Mouse (Mus musculus) cerebellum, adult 11-12 months (tissue): ENCODE measurements around the gene Cr1l.
A peak's percentile ranks its signal among the peaks of the same experiment; 100 is the strongest.

Experiments used
- DNase-seq: peaks from one replicate; pipeline ENCODE4 v3.0.0; 2022

Cr1l gene

DNA sequence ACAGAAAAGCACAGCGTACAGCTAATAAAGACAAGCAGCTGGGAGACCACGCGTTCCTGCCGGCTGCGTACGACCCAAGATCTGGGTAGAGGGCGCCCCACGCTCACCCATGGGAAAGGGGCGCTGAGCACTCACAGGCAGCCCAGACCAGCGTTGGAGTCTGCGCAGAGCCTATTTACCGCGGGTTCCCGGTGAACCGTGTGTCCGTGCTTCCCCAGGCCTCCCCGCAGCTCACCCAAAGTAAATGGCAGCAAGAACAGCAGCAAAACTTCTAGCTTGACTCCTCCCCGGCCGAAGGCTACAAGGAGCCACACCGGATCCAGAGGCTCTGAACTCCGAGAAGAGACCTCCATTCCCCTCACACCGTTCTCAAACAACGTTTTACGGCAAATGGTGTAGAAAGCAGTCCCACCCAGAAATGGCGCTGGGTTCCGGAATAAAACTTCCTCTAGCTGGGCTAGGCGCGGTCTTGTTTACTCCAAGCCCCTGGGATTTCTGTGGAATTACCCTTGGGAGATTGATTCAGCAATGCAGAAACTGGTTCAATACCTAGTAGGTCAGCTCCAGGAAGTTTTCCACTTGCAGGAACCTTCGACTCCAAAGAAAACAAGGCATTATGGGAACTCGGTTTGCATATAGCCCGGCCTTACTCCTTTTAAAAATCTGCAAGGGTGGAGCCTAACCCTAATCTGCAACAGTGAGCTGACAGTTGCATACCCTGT, at the start of gene Cr1l:
Gene Cr1l, minus strand, starts transcription at position 634 of the 722 bp plus-strand sequence.
- DNase-seq = peak; percentile 78

DNA sequence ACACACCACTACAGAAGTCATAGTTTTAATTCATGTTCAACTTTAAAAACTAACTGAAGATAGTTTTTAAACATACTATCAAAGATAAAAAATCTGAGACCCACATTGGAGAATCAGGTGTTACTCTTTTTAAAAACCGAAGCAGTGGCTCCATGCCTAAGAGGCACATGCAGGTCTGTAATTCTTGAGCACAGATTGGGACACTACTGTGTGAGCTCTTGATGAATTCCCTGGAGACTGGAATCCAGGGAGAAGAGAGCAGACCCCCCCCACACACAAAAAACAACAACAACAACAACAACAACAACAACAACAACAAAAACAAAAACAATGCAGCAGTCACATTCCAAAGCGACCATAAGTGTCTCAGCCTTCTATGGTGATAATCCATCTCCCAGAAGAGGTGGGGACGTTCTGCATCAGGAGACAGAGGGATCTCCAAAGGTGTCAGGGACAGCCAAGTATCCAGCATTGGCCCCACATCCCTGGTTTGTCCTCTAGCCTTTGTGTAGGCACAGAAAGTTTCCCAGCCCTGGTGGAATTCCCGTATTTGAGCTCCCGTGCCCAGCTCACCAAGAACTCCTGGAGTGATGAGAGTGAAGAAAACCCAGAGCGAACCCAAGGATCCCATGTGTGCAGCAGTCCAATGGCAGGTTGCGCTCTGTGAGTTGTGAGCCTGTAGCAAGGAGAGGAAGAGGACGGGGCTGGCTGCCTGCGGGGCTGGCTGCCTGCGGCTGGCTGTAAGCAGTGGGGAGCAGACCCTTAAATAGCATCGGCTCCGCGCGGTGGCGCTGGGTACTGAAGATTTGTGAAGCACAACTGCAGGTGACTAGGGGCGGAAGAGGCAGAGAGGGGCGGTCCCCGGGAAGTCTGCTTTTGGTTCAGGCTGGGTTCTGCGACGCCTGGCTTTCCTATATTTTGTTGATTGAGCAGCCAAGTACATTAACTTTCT, 44.9 kb upstream of the Cr1l start, which contains the start of gene Cr2:
Gene Cr2, minus strand, starts transcription at position 737 of the 952 bp plus-strand sequence.
- no peak for DNase-seq

DNA sequence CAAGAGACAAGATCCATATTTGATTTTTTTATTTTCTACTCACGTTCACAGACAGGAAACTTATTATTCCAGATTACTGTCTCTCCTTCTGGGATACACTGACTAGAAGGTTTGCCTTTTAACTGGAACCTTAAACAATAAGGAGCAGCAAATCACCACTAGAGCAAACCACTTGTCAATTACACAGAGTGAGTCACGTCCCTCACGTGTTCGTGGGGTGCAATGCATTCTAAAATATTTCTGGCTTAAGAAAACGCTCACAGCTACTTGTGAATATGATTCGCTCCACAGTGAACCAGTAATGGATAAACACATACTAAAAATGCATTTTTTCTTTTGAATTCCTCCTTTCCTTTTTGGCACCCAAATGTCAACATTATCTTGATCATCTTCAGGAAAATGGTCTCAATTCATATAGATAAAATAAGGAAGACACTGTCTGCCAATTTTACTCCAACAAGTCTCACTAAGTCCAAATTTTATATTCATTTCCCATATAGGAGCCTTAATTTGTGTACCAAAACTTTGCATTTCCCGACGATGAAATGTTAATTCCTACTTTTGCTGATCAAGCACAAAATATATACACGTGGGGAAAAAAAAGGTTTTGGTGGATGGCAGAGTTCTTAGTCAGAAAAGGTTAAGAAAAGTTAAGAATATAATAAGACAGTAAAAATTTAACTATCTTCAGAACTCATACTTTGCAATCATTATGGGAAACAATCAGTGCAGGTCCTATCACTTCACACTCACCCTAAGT, 33.8 kb upstream of the Cr1l start:
- DNase-seq = no peak

- DNase-seq = no peak
Measured at GRCm38 (mm10) chr1:195132070-195132469, 684 bp upstream of the Cr1l start.

DNA sequence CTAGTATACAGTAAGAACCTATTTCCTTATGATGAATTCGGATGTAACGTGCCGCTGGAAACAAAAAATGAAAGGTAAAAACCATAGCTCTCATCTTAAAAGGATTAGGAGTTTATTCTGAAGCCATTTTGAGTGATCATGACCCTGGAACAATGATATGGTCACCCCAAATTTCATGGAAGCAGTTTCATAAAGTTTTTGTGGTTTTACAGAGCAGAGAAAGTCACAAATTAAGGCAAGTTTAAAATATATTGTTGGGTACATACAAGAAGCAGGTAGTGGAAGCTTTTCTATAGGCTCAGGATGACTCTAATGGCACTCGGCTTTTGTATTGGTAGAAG, 259 bp upstream of the Cr1l start:
- no peak for DNase-seq

- no peak for DNase-seq
Measured at GRCm38 (mm10) chr1:195130479-195130878, 907 bp downstream of the Cr1l start.

DNA sequence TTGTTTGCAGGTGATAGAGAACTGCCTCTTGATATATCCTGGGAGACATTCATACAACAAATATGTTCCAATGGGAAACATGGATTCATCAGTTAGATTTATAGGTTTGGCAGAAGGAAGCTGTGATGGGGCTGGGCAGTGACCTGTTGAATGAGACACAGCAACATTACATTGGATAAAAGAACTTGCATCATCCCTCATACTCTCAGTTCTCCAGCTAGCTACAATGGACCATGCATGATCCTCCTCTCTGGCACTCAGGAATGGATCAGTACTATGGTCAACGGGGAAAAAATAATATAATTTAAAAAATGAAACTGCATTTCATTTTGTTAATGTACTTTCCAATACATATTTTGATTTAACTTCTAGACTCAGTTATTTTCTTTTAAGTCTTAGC, 1.5 kb downstream of the Cr1l start:
- no peak for DNase-seq

DNA sequence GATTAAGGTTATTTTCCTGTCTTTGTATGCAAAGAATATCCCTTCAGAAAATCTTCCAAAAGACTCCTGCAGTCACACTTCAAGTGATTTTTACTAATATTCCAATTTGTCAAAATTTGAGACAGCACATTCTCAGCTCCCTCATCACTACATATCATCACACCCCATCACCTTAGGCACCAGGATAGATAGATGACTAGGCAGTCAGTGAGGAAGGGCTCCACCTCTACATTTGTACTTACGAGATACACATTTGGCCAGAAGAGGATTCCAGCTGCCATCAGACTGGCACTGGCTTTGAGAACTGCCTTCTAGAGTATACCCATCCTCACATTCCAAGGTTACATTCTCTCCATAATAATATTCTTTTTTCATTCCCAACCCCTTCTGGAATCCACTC, 17.0 kb downstream of the Cr1l start:
- no peak for DNase-seq

DNA sequence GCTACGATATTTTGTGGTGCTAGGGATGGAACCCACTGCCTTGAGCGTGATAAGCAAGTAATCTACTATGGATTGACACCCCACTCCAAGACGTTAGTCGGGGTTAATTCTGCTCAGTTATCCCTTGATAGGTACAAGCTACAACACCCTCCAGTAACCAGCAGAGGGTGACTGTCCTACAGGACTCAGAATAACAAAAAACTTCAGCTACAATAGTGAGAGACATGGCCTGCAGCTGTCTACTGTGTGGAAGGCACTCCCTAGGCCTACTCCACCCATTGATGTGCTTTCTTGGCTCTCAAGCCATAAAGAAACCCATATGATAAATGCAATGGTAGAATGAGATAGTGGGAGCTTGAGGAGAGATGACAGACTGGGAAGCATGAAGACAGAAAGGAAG, 17.8 kb downstream of the Cr1l start:
- DNase-seq = no peak

GRCm38 (mm10) chr1:195100693-195101092, 30.7 kb downstream of the Cr1l start:
- DNase-seq = no peak

- DNase-seq = no peak
Measured at GRCm38 (mm10) chr1:195098004-195098403, 33.4 kb downstream of the Cr1l start.

DNA sequence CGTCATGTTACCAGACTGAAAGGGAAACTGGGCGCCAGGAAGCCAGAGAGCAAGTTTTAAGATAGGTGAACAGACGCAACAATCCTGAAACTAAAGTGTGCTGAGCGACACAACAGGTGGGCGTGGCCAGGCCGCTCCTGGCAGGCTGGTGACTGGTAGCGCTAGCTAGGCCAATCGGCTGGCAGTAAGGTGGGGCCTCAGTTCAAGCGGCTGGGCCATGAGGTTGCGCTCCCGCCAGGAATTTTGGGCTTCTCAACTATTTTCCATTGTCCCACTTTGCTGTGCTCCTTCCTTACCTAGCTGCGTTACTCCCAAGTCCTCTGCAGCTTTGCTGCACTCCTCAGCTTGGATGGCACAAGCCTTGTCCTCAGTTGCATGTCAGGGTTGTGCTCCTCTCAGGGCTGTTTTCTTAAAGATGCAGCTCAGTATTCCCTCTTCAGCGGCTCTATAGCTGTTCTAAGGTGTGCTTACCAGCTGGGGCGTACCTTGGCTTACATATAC, 39.1 kb downstream of the Cr1l start, which contains the start of gene Cd46:
Gene Cd46, minus strand, starts transcription at position 30 of the 501 bp plus-strand sequence.
- DNase-seq = peak; percentile 8

DNA sequence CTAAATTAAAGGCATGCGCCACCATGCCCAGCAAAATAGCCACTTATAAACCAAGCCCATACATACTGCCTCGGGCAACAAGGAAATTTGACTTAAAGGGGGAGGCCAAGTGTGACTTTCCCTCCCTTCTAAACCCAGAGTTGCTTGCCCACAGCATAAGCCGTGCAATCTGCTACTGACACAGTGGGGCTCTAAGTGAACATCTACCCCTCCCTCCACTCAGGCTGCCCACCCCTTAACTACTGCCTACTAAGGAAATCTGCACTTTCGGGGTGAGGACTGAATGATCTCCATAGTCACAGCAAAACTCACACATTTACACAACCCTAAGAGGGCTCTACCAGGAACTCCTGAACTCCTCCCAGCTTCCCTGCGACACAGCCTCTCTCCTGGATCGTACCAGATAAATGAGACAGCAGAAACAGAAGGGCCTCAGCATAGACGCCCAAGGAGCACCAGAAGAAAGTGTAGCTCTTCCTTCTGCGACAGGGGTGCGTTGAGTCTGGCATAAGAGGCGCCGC, 39.6 kb downstream of the Cr1l start:
- no peak for DNase-seq

GRCm38 (mm10) chr1:195082142-195082541, 49.2 kb downstream of the Cr1l start:
- no peak for DNase-seq
